Mouse (Mus musculus): ENCODE results near the gene Tnni3k.

Tnni3k gene

GRCm38 (mm10) chr3:154949551-154949950, 105.7 kb downstream of the Tnni3k start:
- no peak for DNase-seq (ENCODE audit: low spot score)

- DNase-seq (ENCODE audit: low spot score), result no peak
Measured at GRCm38 (mm10) chr3:154945688-154946161, 109.5 kb downstream of the Tnni3k start.

GRCm38 (mm10) chr3:154927757-154928156, 127.5 kb downstream of the Tnni3k start:
- DNase-seq (ENCODE audit: low spot score), result no peak

DNA sequence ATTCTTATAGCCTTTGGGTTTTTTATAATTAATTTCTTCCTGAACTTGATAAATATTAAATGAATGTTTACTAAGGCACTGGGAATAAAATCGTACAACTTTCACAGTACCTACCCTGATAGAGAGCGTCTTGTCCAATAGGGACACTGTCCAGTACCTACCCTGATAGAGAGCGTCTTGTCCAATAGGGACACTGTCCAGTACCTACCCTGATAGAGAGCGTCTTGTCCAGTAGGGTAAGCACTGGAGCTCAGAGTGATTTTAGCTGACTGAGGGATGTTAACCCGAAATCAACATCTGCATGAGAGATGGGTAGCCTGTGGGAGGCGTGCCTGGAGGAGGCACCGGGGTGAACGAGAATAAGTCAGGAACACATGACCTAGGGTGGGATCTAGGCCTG, 130.3 kb downstream of the Tnni3k start:
- DNase-seq (ENCODE audit: low spot score), result no peak

DNA sequence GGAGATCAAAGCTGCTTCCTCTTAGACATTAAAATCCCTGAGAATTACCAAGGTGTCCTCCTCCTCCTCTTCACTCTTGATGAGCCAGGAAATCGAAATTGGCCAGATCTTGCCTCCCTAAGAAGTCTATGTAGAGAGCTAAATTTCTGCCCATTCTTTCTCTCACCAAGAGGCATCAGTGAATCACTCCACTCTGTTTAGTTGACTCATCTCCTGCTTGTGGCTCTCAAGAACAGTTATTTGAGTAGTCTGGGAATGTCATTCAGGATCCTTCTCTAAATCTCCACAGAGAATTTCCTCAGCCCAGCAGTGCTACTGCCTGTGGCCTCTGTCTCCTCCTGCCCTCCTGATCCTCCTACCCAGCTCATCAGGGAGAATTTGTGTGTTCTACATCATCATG, 139.6 kb downstream of the Tnni3k start:
- DNase-seq (ENCODE audit: low spot score), result no peak

DNA sequence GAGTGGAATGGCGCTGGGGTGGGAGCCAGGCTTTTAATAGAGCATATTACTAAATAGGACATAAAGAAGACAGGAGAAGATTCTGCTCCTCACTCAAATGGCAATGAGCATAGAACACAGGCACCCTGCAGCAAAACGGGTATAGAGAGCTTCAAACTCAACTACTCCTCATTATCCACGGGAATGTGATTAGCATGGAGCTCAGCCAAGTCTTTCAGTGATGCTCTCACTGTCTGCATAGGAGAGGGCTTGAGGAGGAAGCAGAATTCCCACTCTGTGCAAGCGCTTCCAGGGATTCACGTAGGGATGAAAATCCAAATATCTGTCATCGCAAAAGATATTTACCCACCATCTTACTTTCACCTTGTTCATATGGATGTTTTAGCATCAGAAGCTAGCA, 141.6 kb downstream of the Tnni3k start:
- no peak for DNase-seq (ENCODE audit: low spot score)

DNA sequence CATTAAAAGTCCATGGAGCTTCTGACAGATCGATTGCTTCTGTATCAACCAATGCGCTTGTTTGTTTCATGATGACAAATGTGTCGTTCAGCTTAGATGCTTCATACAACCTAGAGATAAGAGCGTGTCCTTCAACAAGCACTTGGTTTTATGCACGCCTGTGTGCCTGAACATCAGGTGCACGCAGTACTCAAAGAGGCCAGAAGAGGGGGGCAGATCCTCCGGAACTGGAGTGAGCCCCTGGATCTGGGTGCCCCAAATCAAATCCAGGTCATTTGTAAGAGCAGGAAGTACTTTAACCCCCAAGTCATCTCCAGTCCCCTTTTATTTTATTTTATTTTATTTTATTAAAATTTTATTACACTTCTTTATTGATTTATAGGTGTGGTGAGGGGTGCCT, 158.5 kb downstream of the Tnni3k start:
- no peak for DNase-seq (ENCODE audit: low spot score)

DNA sequence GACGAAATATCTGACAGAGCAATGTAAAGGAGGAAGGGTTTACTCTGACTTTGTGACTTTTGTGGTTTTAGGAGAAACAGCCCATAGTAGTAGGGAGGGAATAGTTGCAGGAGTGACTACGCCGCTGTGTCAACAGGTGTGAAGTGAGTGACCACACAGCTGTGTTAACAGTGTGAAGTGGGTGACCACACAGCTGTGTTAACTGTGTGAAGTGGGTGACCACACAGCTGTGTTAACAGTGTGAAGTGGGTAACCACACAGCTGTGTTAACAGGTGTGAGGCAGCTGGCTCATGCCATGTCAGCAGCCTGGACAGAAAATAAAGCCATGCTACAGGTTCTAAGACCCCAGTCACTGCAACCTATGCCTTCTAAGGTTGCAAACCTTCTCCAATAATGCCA, 162.0 kb downstream of the Tnni3k start:
- no peak for DNase-seq (ENCODE audit: low spot score)

DNA sequence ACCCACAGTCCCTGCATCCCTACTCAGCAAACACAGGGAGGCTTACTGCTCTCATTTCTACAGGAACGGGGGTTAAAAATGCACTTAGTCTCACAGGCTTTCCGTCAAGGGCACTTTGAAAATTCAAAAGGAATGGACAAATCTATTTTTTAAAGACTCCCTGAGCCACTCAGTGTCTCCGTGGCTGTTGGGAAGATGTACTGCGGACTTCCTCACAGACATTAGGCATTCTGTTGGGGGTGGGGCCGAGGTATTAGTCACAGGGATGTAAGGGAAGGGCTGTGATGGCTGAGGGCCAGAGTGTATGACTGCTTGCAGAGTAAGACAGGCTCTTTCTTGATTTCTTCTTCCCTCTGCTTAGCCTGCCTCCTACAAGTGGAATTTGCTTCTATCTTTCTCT, 169.8 kb downstream of the Tnni3k start:
- no peak for DNase-seq (ENCODE audit: low spot score)

DNA sequence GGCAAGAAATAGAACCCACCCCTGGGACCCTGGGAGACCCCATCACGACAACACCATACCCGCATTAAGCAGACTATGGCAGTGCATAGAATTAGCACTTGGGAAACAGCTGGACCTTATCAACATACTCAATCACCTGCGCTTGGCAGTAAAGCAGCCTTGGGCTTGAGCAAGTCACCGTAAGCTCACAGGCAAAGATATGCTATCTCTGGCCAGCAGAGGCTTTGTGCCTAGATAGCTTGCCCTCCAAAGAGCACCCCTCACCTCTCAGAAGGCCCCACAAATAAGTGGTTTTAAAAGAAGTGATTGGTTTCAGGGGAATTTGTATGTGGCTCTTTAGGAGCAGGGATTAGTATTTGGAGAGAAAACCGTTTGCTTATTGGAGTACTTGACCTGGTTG, 170.2 kb downstream of the Tnni3k start:
- DNase-seq (ENCODE audit: low spot score), result no peak

DNA sequence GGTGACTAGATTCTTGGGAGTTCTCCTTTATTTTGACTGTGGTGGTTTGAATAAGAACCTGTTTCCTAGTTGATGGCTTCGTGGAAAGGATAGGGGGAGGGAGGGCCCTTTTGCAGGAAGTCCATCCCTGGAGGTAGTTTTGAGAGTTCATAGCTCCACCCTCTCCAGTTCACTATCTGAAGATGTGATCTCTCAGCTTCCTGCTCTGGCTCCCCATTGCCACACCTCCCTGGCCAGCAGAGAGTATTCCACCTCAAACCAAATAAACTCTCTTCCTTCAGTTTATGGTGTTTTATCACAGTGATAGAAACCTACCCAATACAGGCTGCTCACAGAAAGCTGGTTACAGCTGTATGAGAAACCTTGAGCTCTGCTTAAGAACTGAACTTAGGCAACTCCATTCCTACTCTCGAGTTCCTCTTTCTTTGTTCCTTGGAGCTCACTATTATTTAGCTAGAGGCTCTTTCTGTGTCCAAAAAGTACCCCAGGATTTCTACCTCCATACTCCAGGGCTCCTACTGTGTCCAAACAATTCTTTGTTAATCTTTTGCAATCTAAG, 173.7 kb downstream of the Tnni3k start:
- no peak for DNase-seq (ENCODE audit: low spot score)

- DNase-seq (ENCODE audit: low spot score), result no peak
Measured at GRCm38 (mm10) chr3:154880536-154880939, 174.7 kb downstream of the Tnni3k start.

DNA sequence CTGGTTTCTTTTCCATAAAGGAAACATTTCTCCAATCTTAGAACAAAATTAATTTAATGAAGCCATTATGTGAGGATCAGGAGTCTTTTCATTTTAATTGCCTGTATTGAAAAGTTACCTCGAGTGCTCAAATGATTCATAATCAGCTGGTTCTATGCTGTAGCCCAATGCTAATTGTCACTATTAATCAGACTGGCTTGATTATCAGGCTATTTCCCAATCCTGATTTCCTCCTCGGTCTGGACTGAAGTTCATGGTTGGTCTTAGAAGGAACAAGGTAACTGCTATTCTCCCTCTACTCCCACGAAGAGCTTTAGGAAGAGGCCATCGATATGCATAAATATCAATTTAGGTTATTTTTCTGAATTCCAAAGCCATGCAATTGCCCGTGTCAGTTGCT, 175.1 kb downstream of the Tnni3k start:
- no peak for DNase-seq (ENCODE audit: low spot score)

GRCm38 (mm10) chr3:154879515-154879914, 175.7 kb downstream of the Tnni3k start:
- no peak for DNase-seq (ENCODE audit: low spot score)

- DNase-seq (ENCODE audit: low spot score), result no peak
Measured at GRCm38 (mm10) chr3:154879080-154879479, 176.1 kb downstream of the Tnni3k start.

- no peak for DNase-seq (ENCODE audit: low spot score)
Measured at GRCm38 (mm10) chr3:154868807-154869206, 186.4 kb downstream of the Tnni3k start.

DNA sequence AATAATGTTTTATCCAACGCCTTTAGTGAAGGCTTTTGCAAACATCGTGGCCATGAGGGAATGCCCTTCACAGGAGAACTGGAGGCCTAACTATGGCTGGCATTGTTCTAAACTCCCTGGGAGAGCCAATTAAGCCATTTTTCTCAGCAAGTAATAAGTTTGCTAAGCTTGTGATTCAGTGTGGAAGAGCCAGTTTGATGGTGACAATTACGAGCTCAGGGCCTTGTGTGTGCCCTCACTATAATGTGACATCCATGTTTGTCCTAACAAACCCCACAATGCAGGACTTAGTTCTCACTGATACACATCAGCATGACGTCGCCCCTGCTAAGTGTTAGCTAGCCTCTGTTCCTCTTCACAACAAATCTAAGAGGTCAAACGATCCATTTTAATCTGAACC, 193.3 kb downstream of the Tnni3k start:
- no peak for DNase-seq (ENCODE audit: low spot score)

- DNase-seq (ENCODE audit: low spot score), result no peak
Measured at GRCm38 (mm10) chr3:154859721-154860120, 195.5 kb downstream of the Tnni3k start.

GRCm38 (mm10) chr3:154853257-154853656, 201.9 kb downstream of the Tnni3k start:
- DNase-seq (ENCODE audit: low spot score), result no peak

DNA sequence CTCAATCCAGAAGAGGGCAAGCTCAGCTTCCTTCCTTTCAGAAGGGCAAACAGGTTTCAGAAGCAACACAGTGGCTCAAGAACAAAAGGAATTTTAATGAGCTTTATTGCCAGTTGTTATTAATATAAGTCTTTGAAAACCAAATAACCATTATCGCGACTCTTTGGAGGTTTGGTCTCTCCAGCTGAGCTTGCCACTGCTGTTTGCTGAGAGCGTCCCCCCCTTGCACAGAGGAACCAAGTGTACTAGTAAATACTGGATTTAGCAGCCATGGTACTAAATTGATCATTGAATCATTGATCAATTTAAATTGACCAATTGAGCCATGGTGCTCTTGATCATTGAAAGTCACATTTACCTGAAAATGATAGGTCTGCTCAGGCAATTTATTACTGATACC, 202.9 kb downstream of the Tnni3k start:
- DNase-seq (ENCODE audit: low spot score), result no peak

GRCm38 (mm10) chr3:154842247-154842646, 213.0 kb downstream of the Tnni3k start:
- no peak for DNase-seq (ENCODE audit: low spot score)

- no peak for DNase-seq (ENCODE audit: low spot score)
Measured at GRCm38 (mm10) chr3:154841076-154841475, 214.1 kb downstream of the Tnni3k start.

DNA sequence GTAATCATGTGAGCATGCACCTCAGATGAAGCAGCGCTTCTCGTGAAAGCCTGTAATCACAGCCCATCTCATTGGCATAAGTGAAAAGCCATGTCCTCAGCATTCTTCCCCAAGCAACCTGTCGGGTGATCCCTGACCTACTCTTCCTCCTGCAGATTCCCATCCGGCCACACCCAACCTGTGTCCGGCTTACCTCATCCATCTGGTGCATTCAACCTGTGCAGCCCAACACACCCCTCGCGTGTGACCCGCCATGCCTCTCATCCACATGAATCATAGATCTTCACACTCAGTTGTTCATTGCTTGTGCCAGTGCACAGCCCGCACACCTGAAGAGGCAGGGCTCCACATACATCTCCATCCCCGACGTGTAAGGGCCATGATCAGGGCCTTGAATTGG, 217.3 kb downstream of the Tnni3k start:
- no peak for DNase-seq (ENCODE audit: low spot score)

GRCm38 (mm10) chr3:154836137-154836536, 219.1 kb downstream of the Tnni3k start:
- DNase-seq (ENCODE audit: low spot score), result no peak

DNA sequence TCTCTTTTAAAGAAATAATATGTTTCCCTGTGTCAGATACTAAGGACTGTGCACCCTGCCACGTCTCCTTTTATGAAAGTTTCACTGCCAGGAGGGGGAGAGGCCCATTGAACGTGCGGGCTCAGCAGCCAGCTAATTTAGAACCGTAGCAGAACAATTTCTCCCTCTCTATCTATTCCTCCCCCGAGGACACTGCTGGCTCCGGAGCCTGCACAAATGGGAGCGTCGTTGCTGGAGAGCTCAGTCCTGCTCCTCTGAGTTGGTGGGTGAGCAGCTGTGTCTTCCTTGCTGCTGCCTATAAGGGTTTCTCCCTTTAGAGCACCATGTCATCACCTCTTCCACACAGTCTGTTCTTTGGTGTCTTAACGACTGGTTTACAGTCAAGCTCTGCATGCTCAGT, 220.8 kb downstream of the Tnni3k start:
- DNase-seq (ENCODE audit: low spot score), result no peak

All from spleen, adult 12 weeks (tissue).